Mouse (Mus musculus) midbrain, postnatal 0 days (tissue): Measurements from ENCODE around the gene Lrmda. TPM values are rescaled to one million over a fixed set of nuclear protein-coding genes. Genes with fewer than 3 reads are reported as not detected.
A peak's percentile ranks its signal among the peaks of the same experiment; 100 is the strongest.

ENCODE experiments used
- ATAC-seq: fragments of 200-750 bp; cut with Nextera tagmentation; 2 replicates; pipeline ENCODE4 v1.8.0; 2017; ENCODE audit warnings: moderate number of reproducible peaks, mild to moderate bottlenecking, moderate TSS enrichment, moderate library complexity; ENCODE audit not compliant: low FRiP score
- DNase-seq: peaks from one replicate; pipeline ENCODE4 v3.0.0-alpha.2; 2015; ENCODE audit warnings: low spot score
- H3K27ac ChIP-seq: fragments of 300-500 bp; sonication (generic); 2 replicates; pipeline ENCODE4 v1.5.1; 2014; ENCODE audit warnings: low read depth, mild to moderate bottlenecking, low read length, mixed read lengths
- H3K27me3 ChIP-seq: fragments of 300-500 bp; sonication (generic); 2 replicates; pipeline ENCODE4 v1.6.1; 2014; ENCODE audit warnings: low read length, control low read depth, mixed read lengths; ENCODE audit not compliant: insufficient read depth
- H3K36me3 ChIP-seq: fragments of 300-500 bp; sonication (generic); 2 replicates; pipeline ENCODE4 v1.6.1; 2014; ENCODE audit warnings: low read length, control low read depth, mixed read lengths; ENCODE audit not compliant: insufficient read depth
- H3K4me1 ChIP-seq: fragments of 300-500 bp; sonication (generic); 2 replicates; pipeline ENCODE4 v1.6.1; 2014; ENCODE audit warnings: mild to moderate bottlenecking, control low read depth, antibody characterized with exemption, low read length, mixed read lengths; ENCODE audit not compliant: insufficient read depth
- H3K4me2 ChIP-seq: fragments of 300-500 bp; sonication (generic); 2 replicates; pipeline ENCODE4 v1.6.1; 2014; ENCODE audit warnings: low read depth, mild to moderate bottlenecking, low read length, mixed read lengths; ENCODE audit not compliant: poor library complexity, severe bottlenecking
- H3K4me3 ChIP-seq: fragments of 300-500 bp; sonication (generic); 2 replicates; pipeline ENCODE4 v1.5.1; 2014; ENCODE audit warnings: low read depth, mild to moderate bottlenecking, low read length, moderate library complexity
- H3K9ac ChIP-seq: fragments of 300-500 bp; sonication (generic); replicated peaks from 2 replicates; pipeline ENCODE4 v1.6.1; 2014; ENCODE audit warnings: mild to moderate bottlenecking, low read length, moderate library complexity, mixed read lengths; ENCODE audit not compliant: poor library complexity, severe bottlenecking
- H3K9me3 ChIP-seq: fragments of 300-500 bp; sonication (generic); 2 replicates; pipeline ENCODE4 v1.6.1; 2016; ENCODE audit warnings: low read length, control low read depth
- CTCF ChIP-seq: IDR thresholded peaks from 2 replicates; pipeline ENCODE4 v1.5.1; 2016; ENCODE audit warnings: antibody characterized with exemption, mild to moderate bottlenecking
- WGBS: fragments of 180-500 bp; shearing (Covaris S2); extraction: QIAGEN DNeasy Blood & Tissue Kit; methylation state at CpG from one replicate; pipeline ENCODE4 v1.1.7; 2014; 5-methylcytosine and 5-hydroxymethylcytosine counted together
- polyA plus RNA-seq: library from polyadenylated mRNA; unstranded; fragments of >200 nt; fragmentation: Nextera tagmentation; extraction: Ambion mirVana; gene quantifications from 2 replicates; pipeline ENCODE4 v1.2.1, GENCODE M21; 2015
- total RNA-seq: library from RNA; depleted of rRNA; stranded (reverse); fragments of >200 nt; gene quantifications from 2 replicates; pipeline ENCODE4 v1.2.3, GENCODE M21; 2014

Lrmda gene
- total and polyA plus RNA-seq, 2 experiments from 2014 or later, result 0.35 TPM; not detected in 1

DNA sequence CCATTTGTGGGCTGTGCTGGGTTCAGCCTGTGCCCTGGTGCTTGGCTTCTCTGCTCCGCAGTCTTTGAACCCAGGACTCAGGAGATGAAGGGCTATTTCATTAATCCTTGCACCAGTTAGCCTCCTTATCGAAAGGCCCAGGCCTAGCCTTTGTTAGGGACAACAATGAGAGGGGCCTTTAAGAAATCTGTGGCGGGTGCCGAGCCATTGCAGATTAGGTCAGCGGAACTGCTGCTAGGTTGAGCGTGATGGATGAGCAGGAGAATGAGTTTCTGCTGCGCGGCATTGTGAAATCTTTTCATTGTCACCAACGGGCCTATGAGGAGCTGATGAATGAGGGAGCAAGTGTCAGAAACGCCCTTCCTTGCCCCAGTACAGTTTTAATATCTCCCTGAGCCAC lies 475.4 kb downstream of the Lrmda start:
- TF ChIP-seq CTCF, result no peak
- Histone ChIP-seq H3K4me2 (no peak overlapping the region), H3K4me3 (no peak overlapping the region), H3K36me3 (no peaks in the 10 kb centered on the region), H3K4me1 (no peaks in the 10 kb centered on the region), H3K9me3 (no peaks in the 10 kb centered on the region), H3K27ac (no peak overlapping the region), H3K9ac (no peak overlapping the region), H3K27me3 (no peaks in the 10 kb centered on the region)
- DNase-seq (peak; percentile 41), ATAC-seq (no peak)
- 21% methylated on average over 10 of the region's 10 CpGs for WGBS

DNA sequence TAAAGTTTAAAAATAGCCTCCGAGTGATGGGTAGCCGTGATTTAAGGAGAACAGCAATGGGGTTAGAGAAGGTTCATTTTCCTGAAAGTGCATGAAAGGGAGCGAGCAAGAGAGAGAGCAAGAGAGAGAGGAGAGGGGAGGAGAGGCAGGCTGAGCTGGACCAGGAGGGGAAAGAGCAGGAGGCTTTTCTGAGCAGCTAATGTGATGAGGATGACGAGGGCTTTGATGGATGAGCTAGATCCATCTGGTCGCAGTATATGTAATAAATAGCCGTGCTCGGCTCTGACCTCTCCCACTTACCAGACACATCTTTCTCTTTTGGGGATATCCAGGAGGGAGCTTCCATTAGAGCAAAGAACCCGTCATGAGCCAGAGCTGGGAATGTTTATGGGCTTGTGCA lies 475.8 kb downstream of the Lrmda start:
- ATAC-seq (no peak), DNase-seq (no peak)
- WGBS, result 45% methylated on average over 8 of the region's 8 CpGs
- no peak overlapping the region for H3K4me3 ChIP-seq
- H3K9ac ChIP-seq, result no peak overlapping the region
- no peak overlapping the region for H3K4me2 ChIP-seq
- H3K36me3 ChIP-seq, result no peaks in the 10 kb centered on the region
- no peaks in the 10 kb centered on the region for H3K27me3 ChIP-seq
- H3K4me1 ChIP-seq, result no peaks in the 10 kb centered on the region
- TF ChIP-seq CTCF, result no peak
- no peaks in the 10 kb centered on the region for H3K9me3 ChIP-seq
- H3K27ac ChIP-seq, result no peak overlapping the region

GRCm38 (mm10) chr14:22497636-22498131 lies 478.2 kb downstream of the Lrmda start:
- whole genome bisulfite sequencing, result 86% methylated on average over 4 of the region's 4 CpGs
- no peak for TF ChIP-seq CTCF

DNA sequence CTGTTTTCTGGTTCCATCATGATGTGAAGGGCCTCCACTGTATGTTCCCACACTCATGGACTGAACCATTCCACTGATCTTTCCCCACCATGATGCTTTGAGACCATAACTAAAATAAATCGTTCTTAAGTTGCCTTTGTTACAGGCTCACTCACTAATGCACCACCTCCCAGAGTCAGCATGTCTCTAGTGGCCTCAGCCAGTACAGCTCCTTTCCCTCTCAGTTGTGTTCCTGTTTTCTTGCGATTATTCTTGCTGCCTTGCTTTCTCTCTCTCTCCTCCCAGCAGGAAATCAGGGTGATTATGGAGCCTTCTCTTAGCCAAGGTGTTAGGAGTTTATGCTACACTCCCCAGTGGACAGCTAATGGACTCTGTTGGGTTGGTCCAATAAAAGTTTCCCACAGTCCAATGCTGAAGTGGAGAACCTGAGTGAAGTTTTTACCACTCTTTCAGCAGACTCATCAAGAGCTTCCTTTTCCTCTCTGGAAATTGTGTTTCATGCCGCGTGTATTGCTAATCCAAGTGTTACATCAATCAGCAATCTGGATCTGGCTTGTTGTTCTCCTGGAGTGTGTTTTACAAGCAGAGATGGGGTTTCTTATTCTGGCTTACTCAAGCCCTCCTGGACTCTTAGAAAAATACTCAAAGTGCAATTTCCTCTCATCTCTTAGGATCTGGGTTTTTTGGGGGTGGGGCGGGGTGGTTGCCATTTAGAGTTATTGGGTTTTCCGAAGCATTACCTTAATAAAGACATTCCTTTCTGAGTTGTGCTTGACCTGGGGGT lies 490.4 kb downstream of the Lrmda start:
- Histone ChIP-seq H3K4me2 (no peak overlapping the region), H3K27ac (no peak overlapping the region), H3K9me3 (no peaks in the 10 kb centered on the region), H3K9ac (no peak overlapping the region), H3K4me1 (no peaks in the 10 kb centered on the region), H3K27me3 (no peaks in the 10 kb centered on the region), H3K36me3 (no peaks in the 10 kb centered on the region), H3K4me3 (no peak overlapping the region)
- TF ChIP-seq CTCF, result no peak
- 73% methylated on average over 6 of the region's 6 CpGs for whole genome bisulfite sequencing
- DNase-seq, result no peak
- ATAC-seq, result no peak

More at GRCm38 (mm10) chr14:22497636-22498131, 478.2 kb downstream of the Lrmda start:
- ATAC-seq (no peak), DNase-seq (no peak)
- Histone ChIP-seq H3K4me3 (no peak overlapping the region), H3K4me2 (no peak overlapping the region), H3K36me3 (no peaks in the 10 kb centered on the region), H3K4me1 (no peaks in the 10 kb centered on the region), H3K27me3 (no peaks in the 10 kb centered on the region), H3K9me3 (no peaks in the 10 kb centered on the region), H3K9ac (no peak overlapping the region), H3K27ac (no peak overlapping the region)

DNA sequence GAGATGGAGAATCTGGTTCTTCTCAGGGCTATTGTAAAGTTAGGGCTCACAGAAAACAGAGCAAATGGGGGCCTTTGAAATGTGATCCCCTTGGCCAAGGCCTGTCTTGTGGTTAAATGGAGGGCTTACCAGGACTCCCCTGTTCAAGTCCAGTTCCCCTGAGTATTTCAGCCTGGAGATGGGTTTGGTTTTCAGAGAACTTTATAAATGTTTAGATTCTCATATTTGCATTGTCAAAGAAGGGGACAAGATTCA lies 490.9 kb downstream of the Lrmda start:
- H3K4me2 ChIP-seq, result no peak overlapping the region
- ATAC-seq, result no peak
- no peaks in the 10 kb centered on the region for H3K9me3 ChIP-seq
- no peak overlapping the region for H3K4me3 ChIP-seq
- H3K27ac ChIP-seq, result no peak overlapping the region
- TF ChIP-seq CTCF, result no peak
- no peaks in the 10 kb centered on the region for H3K36me3 ChIP-seq
- no peak overlapping the region for H3K9ac ChIP-seq
- no peaks in the 10 kb centered on the region for H3K27me3 ChIP-seq
- no peaks in the 10 kb centered on the region for H3K4me1 ChIP-seq
- no peak for DNase-seq

- ATAC-seq, result no peak
- WGBS, result 69% methylated on average over 5 of the region's 5 CpGs
Observed at GRCm38 (mm10) chr14:22514362-22515084, 495.0 kb downstream of the Lrmda start.

More at GRCm38 (mm10) chr14:22514362-22515084, 495.0 kb downstream of the Lrmda start:
- no peak for TF ChIP-seq CTCF
- Histone ChIP-seq H3K9me3 (no peaks in the 10 kb centered on the region), H3K36me3 (no peaks in the 10 kb centered on the region), H3K4me3 (no peak overlapping the region), H3K9ac (no peak overlapping the region), H3K27ac (no peak overlapping the region), H3K4me2 (no peak overlapping the region), H3K27me3 (no peaks in the 10 kb centered on the region), H3K4me1 (no peaks in the 10 kb centered on the region)
- DNase-seq, result peak; percentile 71
